Mouse (Mus musculus) embryo, embryonic 10 days (tissue): ENCODE data around the gene Dapl1.
A peak's percentile ranks its signal among the peaks of the same experiment; 100 is the strongest.

Experiments used
- DNase-seq: peaks from one replicate; pipeline ENCODE4 v3.0.0-alpha.2; 2015; ENCODE audit warnings: low spot score

Dapl1 gene

GRCm38 (mm10) chr2:59484438-59484837, at the start of gene Dapl1:
Dapl1 (plus strand) TSS chr2:59484653.
- DNase-seq: no peak

GRCm38 (mm10) chr2:59434820-59435219, 49.6 kb upstream of the Dapl1 start:
- DNase-seq: no peak

- DNase-seq: no peak
These were observed 46.6 kb upstream of the Dapl1 start for GRCm38 (mm10) chr2:59437684-59438393.

GRCm38 (mm10) chr2:59438479-59438935, 45.9 kb upstream of the Dapl1 start:
- peak; percentile 86 for DNase-seq

GRCm38 (mm10) chr2:59439824-59440223, 44.6 kb upstream of the Dapl1 start:
- no peak for DNase-seq

GRCm38 (mm10) chr2:59440481-59440880, 44.0 kb upstream of the Dapl1 start:
- DNase-seq: peak; percentile 65

GRCm38 (mm10) chr2:59441681-59442080, 42.8 kb upstream of the Dapl1 start:
- DNase-seq: no peak

- no peak for DNase-seq
These were observed 37.8 kb upstream of the Dapl1 start for GRCm38 (mm10) chr2:59446671-59447070.

GRCm38 (mm10) chr2:59447712-59448111, 36.7 kb upstream of the Dapl1 start:
- DNase-seq: no peak

GRCm38 (mm10) chr2:59448516-59448915, 35.9 kb upstream of the Dapl1 start:
- DNase-seq: no peak

- no peak for DNase-seq
These were observed 35.5 kb upstream of the Dapl1 start for GRCm38 (mm10) chr2:59448921-59449320.

GRCm38 (mm10) chr2:59451675-59452074, 32.8 kb upstream of the Dapl1 start:
- DNase-seq: no peak

GRCm38 (mm10) chr2:59452102-59452501, 32.4 kb upstream of the Dapl1 start:
- DNase-seq: no peak

GRCm38 (mm10) chr2:59462086-59462485, 22.4 kb upstream of the Dapl1 start:
- no peak for DNase-seq

- no peak for DNase-seq
These were observed 20.8 kb upstream of the Dapl1 start for GRCm38 (mm10) chr2:59463428-59464182.

- peak; percentile 25 for DNase-seq
These were observed 18.8 kb upstream of the Dapl1 start for GRCm38 (mm10) chr2:59465671-59466070.

GRCm38 (mm10) chr2:59466358-59466757, 18.1 kb upstream of the Dapl1 start:
- no peak for DNase-seq

GRCm38 (mm10) chr2:59467085-59467484, 17.4 kb upstream of the Dapl1 start:
- peak; percentile 26 for DNase-seq

GRCm38 (mm10) chr2:59467976-59468375, 16.5 kb upstream of the Dapl1 start:
- DNase-seq: no peak

- DNase-seq: no peak
These were observed 14.7 kb upstream of the Dapl1 start for GRCm38 (mm10) chr2:59469590-59470245.

- DNase-seq: no peak
These were observed 14.0 kb upstream of the Dapl1 start for GRCm38 (mm10) chr2:59470326-59471031.
